Mouse (Mus musculus): ENCODE results near the gene G3bp1.

- TF ChIP-seq POLR2A (IDR thresholded peaks at IDR 0.05; ENCODE audit: low read depth, low read length) (no peak), CTCF (IDR thresholded peaks at IDR 0.05; ENCODE audit: borderline replicate concordance, insufficient read depth, low read length) (no peak)
Measured at GRCm38 (mm10) chr11:55534766-55535165, 65.3 kb downstream of the G3bp1 start.
